Mouse (Mus musculus) forelimb bud, embryonic 11.5 days (tissue): ENCODE measurements around the gene Slc35f6.
"Not testable (repeated sequence)": the region's sequence is repeated elsewhere in the genome, so short reads cannot be mapped to it uniquely, and the experiment has no call there.

Experiments
- DNase-seq: peaks from one replicate; pipeline ENCODE4 v3.0.0-alpha.2; 2012; ENCODE audit warnings: low read depth, low spot score

The Slc35f6 gene

DNA sequence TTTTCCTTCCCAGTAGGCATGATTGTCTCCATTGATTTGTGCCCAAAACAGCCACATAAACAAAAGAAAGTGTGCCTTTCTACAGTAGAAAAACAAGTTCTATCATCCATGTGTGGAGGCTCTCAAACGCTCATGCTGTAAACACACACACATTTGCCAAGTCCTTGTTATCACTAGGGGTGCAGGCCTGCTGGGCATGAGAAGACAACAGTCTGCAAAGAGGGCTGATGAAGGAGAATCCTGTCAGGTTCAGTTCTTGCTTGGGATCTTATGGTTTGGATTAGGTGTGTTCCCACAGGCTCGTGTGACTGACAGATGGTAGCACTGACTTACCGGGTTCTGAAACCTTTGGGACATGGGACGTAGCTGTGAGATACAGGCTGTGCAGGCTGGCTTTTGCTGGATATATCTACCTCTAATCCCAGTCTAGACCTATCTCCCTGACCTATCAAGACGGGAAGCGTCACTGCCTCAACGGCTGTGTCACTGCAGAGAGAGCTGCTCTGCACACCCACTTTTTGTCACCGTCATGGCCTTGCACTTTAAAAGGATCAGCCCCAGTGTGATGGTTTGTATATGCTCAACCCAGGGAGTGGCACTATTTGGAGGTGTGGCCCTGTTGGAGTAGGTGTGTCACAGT lies 52.7 kb downstream of the Slc35f6 start:
- no peak for DNase-seq

DNA sequence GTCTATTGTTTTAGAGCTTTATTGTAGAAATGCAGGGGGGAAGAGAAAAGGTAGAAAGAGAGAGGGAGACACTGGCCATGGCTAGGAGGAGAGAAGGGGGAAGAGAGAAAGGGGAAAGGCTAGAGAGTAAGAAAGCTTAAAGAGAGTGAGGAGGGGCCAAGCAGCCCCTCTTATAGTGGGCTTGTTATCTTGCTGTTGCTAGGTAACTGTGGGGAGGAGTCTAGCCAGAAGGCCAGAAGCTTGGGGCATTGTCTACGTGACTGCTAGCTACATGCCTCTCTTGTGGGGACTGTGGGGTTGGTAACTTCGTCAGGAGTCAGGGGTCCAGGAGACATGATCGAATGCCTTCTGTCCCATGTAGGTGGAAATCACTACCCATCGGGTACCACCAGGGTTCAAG lies 53.6 kb downstream of the Slc35f6 start:
- not testable (repeated sequence) for DNase-seq

DNA sequence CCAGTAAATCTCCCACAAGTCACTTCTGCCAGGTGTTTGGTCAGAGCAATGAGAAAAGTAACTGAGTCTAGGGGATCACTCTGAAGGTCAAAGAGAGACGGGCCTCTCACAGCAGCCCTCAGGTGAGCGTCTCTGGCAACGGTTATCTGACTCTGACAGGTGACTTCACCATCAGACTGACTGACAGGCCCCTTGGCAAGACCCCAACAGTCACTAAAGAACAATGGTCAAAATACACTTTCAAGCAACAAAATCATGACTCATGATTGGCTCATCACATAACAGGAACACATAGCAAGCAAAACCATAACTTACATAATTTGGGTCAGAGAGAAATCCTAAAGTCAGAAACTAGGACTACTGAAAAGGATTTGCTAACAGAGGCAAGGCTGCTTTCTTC lies 54.1 kb downstream of the Slc35f6 start:
- no peak for DNase-seq
